Mouse (Mus musculus) ES-E14 (cell line): Measurements from ENCODE around the gene Camk2n1.

ENCODE experiments used
- MAFK ChIP-seq: IDR thresholded peaks from 2 replicates; pipeline ENCODE4 v1.6.1; 2014; ENCODE audit warnings: mild to moderate bottlenecking, low read depth, low read length, inconsistent platforms; ENCODE audit not compliant: insufficient read depth
- ZC3H11A ChIP-seq: IDR thresholded peaks from 2 replicates; pipeline ENCODE4 v1.6.1; 2012; ENCODE audit warnings: low read depth, mild to moderate bottlenecking, inconsistent platforms, low read length, borderline replicate concordance

GRCm38 (mm10) chr4:138444941-138445340, 9.2 kb upstream of the Camk2n1 start:
- TF ChIP-seq MAFK (no peak), ZC3H11A (no peak)
